Mouse (Mus musculus): ENCODE measurements around the gene Artn.
A peak's percentile ranks its signal among the peaks of the same experiment; 100 is the strongest.

Gene Artn

DNA sequence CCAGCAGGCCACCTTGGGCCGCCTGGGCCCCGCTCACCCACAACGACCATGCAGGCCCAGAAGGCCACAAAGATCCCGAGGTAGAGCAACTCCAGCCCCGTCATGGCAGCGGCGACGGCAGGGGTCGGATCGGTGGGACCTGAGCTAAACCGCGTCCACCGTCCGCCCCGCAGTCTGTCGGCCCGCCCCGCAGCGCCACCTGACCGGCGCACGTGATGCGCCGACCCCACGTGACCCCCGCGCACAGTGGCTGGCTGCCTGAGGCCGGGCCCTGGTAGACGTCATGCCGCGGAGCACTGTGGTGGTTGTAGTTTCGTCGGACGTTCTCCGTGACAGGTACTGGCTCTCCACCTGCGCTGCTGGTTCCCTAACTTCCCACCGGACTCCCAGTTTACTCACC is 42.4 kb downstream of the Artn start, which contains the start of gene Atp6v0b:
Gene Atp6v0b (minus strand): TSS at position 201 of the 400 bp plus-strand sequence.
- peak; percentile 96 for DNase-seq

- DNase-seq: no peak
Measured at GRCm38 (mm10) chr4:117886644-117887043, 42.9 kb downstream of the Artn start.

DNA sequence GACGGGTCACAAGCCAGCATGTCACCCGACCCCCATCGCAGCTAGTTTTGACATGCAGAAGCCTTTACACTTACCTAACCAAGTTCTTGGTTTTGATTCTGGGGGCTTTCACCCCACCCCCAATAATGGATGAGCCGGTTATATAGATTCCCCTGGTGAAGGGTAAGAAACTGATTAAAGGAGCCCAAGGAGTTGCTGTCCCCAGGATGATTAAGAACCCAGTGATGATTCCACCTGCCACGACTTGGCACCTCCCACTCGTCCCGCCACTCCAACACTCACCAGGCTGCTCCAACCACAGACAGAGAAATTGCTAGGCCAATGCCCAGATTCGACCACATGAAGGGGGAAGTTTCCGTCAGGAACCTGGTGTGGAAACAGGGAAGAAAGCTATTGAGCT is 43.6 kb downstream of the Artn start:
- DNase-seq: peak; percentile 64

DNA sequence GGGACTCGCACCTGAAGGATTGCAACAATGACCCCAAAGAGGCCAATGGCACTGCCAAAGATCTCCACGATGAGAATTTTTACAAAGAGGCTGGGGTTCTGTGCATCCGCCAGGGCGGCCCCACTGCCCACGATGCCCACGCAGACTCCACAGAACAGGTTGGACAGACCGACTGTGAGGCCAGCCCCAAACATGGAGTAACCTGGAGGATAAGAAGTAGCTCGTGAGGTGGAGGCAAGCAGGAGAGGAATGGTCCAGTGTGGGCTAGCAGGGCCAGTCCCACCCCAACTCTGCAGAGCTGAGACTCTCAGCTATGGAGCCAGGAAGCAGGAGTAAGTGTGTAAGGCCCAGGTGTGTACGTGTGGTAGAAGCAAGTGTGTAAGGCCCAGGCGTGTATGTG is 44.5 kb downstream of the Artn start:
- peak; percentile 52 for DNase-seq

- peak; percentile 58 for DNase-seq
Measured at GRCm38 (mm10) chr4:117884146-117884545, 45.4 kb downstream of the Artn start.

GRCm38 (mm10) chr4:117882701-117883691 is 46.6 kb downstream of the Artn start, which contains the start of gene B4galt2:
B4galt2 (minus strand) TSS chr4:117883487.
- peak; percentile 77 for DNase-seq

GRCm38 (mm10) chr4:117878703-117879102 is 50.9 kb downstream of the Artn start:
- DNase-seq: no peak

- no peak for DNase-seq
Measured at GRCm38 (mm10) chr4:117878301-117878700, 51.3 kb downstream of the Artn start.
